Mouse (Mus musculus) stomach, postnatal 0 days (tissue): ENCODE measurements around the gene Flrt1. TPM values are rescaled to one million over a fixed set of nuclear protein-coding genes. Genes with fewer than 3 reads are reported as not detected.
"Not testable (repeated sequence)": the region's sequence is repeated elsewhere in the genome, so short reads cannot be mapped to it uniquely, and the experiment has no call there.

Experiments
- ATAC-seq: fragments of 200-750 bp; cut with Nextera tagmentation; 2 replicates; pipeline ENCODE4 v1.8.0; 2017; ENCODE audit not compliant: low FRiP score, low TSS enrichment
- DNase-seq: peaks from one replicate; pipeline ENCODE4 v3.0.0-alpha.2; 2016; ENCODE audit warnings: low spot score
- H3K27ac ChIP-seq: fragments of 300-500 bp; sonication (generic); replicated peaks from 2 replicates; pipeline ENCODE4 v1.5.1; 2014; ENCODE audit warnings: mild to moderate bottlenecking, control low read depth
- H3K27me3 ChIP-seq: fragments of 300-500 bp; sonication (generic); 2 replicates; pipeline ENCODE4 v1.6.1; 2014; ENCODE audit warnings: low read length; ENCODE audit not compliant: control insufficient read depth, insufficient read depth
- H3K36me3 ChIP-seq: fragments of 300-500 bp; sonication (generic); 2 replicates; pipeline ENCODE4 v1.6.1; 2014; ENCODE audit warnings: low read length, mixed read lengths; ENCODE audit not compliant: control insufficient read depth, insufficient read depth
- H3K4me1 ChIP-seq: fragments of 300-500 bp; sonication (generic); replicated peaks from 2 replicates; pipeline ENCODE4 v1.6.1; 2014; ENCODE audit warnings: antibody characterized with exemption; ENCODE audit not compliant: control insufficient read depth, insufficient read depth
- H3K4me2 ChIP-seq: fragments of 300-500 bp; sonication (generic); replicated peaks from 2 replicates; pipeline ENCODE4 v1.6.1; 2014; ENCODE audit warnings: low read depth, mild to moderate bottlenecking, control low read depth, moderate library complexity
- H3K4me3 ChIP-seq: fragments of 300-500 bp; sonication (generic); 2 replicates; pipeline ENCODE4 v1.5.1; 2014; ENCODE audit warnings: low read depth, low read length, control low read depth
- H3K9ac ChIP-seq: fragments of 300-500 bp; sonication (generic); 2 replicates; pipeline ENCODE4 v1.6.1; 2014; ENCODE audit warnings: mild to moderate bottlenecking, low read length, control low read depth, mixed read lengths
- H3K9me3 ChIP-seq: fragments of 300-500 bp; sonication (generic); 2 replicates; pipeline ENCODE4 v1.6.1; 2016; ENCODE audit warnings: low read length; ENCODE audit not compliant: control insufficient read depth
- CTCF ChIP-seq: IDR thresholded peaks from 2 replicates; pipeline ENCODE4 v1.5.1; 2016; ENCODE audit warnings: antibody characterized with exemption, low read depth, mild to moderate bottlenecking, moderate library complexity
- EP300 ChIP-seq: optimal IDR thresholded peaks from 2 replicates; pipeline ENCODE3; 2016; ENCODE audit warnings: antibody characterized with exemption
- WGBS: fragments of 180-500 bp; shearing (Covaris S2); extraction: QIAGEN DNeasy Blood & Tissue Kit; methylation state at CpG from one replicate; pipeline ENCODE4 v1.1.7; 2014; 5-methylcytosine and 5-hydroxymethylcytosine counted together
- polyA plus RNA-seq: library from polyadenylated mRNA; unstranded; fragments of >200 nt; fragmentation: Nextera tagmentation; extraction: Ambion mirVana; gene quantifications from 2 replicates; pipeline ENCODE4 v1.2.1, GENCODE M21; 2015

Flrt1 gene
- polyA plus RNA-seq, 1 experiment from 2014 or later: 1.1 TPM

GRCm38 (mm10) chr19:7057722-7058207, 47.8 kb downstream of the Flrt1 start:
- TF ChIP-seq EP300 (no peak), CTCF (peak; percentile 75)
- Histone ChIP-seq H3K4me2 (peak overlapping the region; percentile 100), H3K4me3 (peak overlapping the region; percentile 64), H3K9ac (peak overlapping the region; percentile 70; the same call in 1 of the 2 replicates), H3K9me3 (no peaks in the 10 kb centered on the region), H3K27ac (peak overlapping the region; percentile 78), H3K27me3 (no peaks in the 10 kb centered on the region), H3K4me1 (no peaks in the 10 kb centered on the region; the same call in 1 of the 2 replicates), H3K36me3 (no peaks in the 10 kb centered on the region)
- ATAC-seq (peak; percentile 80), DNase-seq (peak; percentile 91)
- WGBS: under 1% methylated on average over 15 of the region's 15 CpGs

GRCm38 (mm10) chr19:7057126-7057721, 48.3 kb downstream of the Flrt1 start:
- H3K27me3 ChIP-seq: no peaks in the 10 kb centered on the region
- ATAC-seq (peak; percentile 20), DNase-seq (peak; percentile 81)
- peak overlapping the region; percentile 70 for H3K9ac ChIP-seq
- H3K4me1 ChIP-seq: no peaks in the 10 kb centered on the region; the same call in 1 of the 2 replicates
- peak overlapping the region; percentile 64 for H3K4me3 ChIP-seq
- H3K9me3 ChIP-seq: no peaks in the 10 kb centered on the region
- no peak for TF ChIP-seq EP300
- TF ChIP-seq CTCF: no peak
- 2% methylated on average over 16 of the region's 16 CpGs for WGBS
- H3K36me3 ChIP-seq: no peaks in the 10 kb centered on the region
- peak overlapping the region; percentile 78 for H3K27ac ChIP-seq
- H3K4me2 ChIP-seq: peak overlapping the region; percentile 100

GRCm38 (mm10) chr19:7056248-7057087, 49.1 kb downstream of the Flrt1 start, which contains the start of gene Macrod1:
Gene Macrod1 (plus strand): TSS chr19:7056810.
- peak within 1 kb of the TSS; percentile 70 for H3K9ac ChIP-seq
- no peaks in the 10 kb centered on the region for H3K9me3 ChIP-seq
- peak; percentile 84 for ATAC-seq
- no peak for TF ChIP-seq EP300
- no peak; the same call in 1 of the 2 replicates for TF ChIP-seq CTCF
- WGBS: 1% methylated on average over 59 of the region's 72 CpGs
- DNase-seq: peak; percentile 86
- peak within 1 kb of the TSS; percentile 100 for H3K4me2 ChIP-seq
- peak within 1 kb of the TSS; percentile 78 for H3K27ac ChIP-seq
- peak within 1 kb of the TSS; percentile 64 for H3K4me3 ChIP-seq
- H3K27me3 ChIP-seq: no peaks in the 10 kb centered on the region
- no peaks in the 10 kb centered on the region for H3K36me3 ChIP-seq
- H3K4me1 ChIP-seq: no peaks in the 10 kb centered on the region; the same call in 1 of the 2 replicates

- no peak for TF ChIP-seq EP300
- TF ChIP-seq CTCF: peak; percentile 51
- 23% methylated on average over 3 of the region's 3 CpGs for WGBS
- no peaks in the 10 kb centered on the region for H3K36me3 ChIP-seq
- H3K27me3 ChIP-seq: no peaks in the 10 kb centered on the region
- H3K9me3 ChIP-seq: no peaks in the 10 kb centered on the region
- no peak overlapping the region for H3K9ac ChIP-seq
- no peak overlapping the region for H3K4me2 ChIP-seq
- H3K4me3 ChIP-seq: no peak overlapping the region
- no peaks in the 10 kb centered on the region; the same call in 1 of the 2 replicates for H3K4me1 ChIP-seq
- DNase-seq: no peak
- peak overlapping the region; percentile 53 for H3K27ac ChIP-seq
- no peak for ATAC-seq
Observed at GRCm38 (mm10) chr19:7055173-7055572, 50.4 kb downstream of the Flrt1 start.

GRCm38 (mm10) chr19:7054772-7055171, 50.8 kb downstream of the Flrt1 start:
- WGBS: 40% methylated on average over 10 of the region's 10 CpGs
- H3K4me3 ChIP-seq: no peak overlapping the region
- H3K4me1 ChIP-seq: no peaks in the 10 kb centered on the region; the same call in 1 of the 2 replicates
- ATAC-seq (no peak; the same call in 1 of the 2 replicates), DNase-seq (no peak)
- no peaks in the 10 kb centered on the region for H3K27me3 ChIP-seq
- TF ChIP-seq CTCF: no peak
- TF ChIP-seq EP300: no peak
- no peak overlapping the region for H3K9ac ChIP-seq
- H3K4me2 ChIP-seq: no peak overlapping the region
- H3K27ac ChIP-seq: peak overlapping the region; percentile 53
- H3K9me3 ChIP-seq: no peaks in the 10 kb centered on the region
- no peaks in the 10 kb centered on the region for H3K36me3 ChIP-seq

- ATAC-seq, H3K36me3 ChIP-seq, H3K4me1 ChIP-seq, H3K4me2 ChIP-seq, H3K9me3 ChIP-seq, H3K27me3 ChIP-seq, H3K27ac ChIP-seq, H3K9ac ChIP-seq, DNase-seq, H3K4me3 ChIP-seq: not testable (repeated sequence)
- 93% methylated on average over 4 of the region's 4 CpGs for WGBS
Observed at GRCm38 (mm10) chr19:7053382-7053781, 52.1 kb downstream of the Flrt1 start.
